Mouse (Mus musculus): ENCODE measurements around the gene Aldh9a1. TPM values are rescaled to one million over a fixed set of nuclear protein-coding genes. Genes with fewer than 3 reads are reported as not detected.

The Aldh9a1 gene
- polyA plus RNA-seq, 1 experiment, result 17.6 TPM

DNA sequence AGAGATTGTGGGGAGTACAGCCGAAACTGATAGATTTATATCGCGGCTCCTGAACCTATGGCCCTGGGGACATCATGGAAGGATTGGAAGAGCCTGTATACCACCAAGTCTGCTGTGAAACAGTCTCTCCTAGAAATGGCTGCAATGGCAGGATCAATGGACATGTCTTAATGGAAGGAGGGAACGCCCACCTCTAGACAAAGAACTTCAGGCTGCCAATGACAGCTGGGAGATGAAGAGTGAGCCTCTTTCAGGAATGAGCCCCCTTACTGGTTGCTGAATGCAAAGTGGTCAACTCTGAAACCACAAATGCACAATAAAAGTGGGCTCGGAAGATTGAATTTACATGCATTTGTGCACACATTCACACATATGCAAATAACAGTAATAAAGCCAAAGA, 33.0 kb downstream of the Aldh9a1 start:
- H3K4me3 ChIP-seq, result no peak overlapping the region
- H3K79me2 ChIP-seq (ENCODE audit: control insufficient read depth, insufficient read depth), result no peaks in the 10 kb centered on the region
- no peak overlapping the region for H3ac ChIP-seq (ENCODE audit: control insufficient read depth, insufficient read length)
- TF ChIP-seq MAX (IDR thresholded peaks at IDR 0.05; ENCODE audit: low read depth) (no peak), E2F4 (IDR thresholded peaks at IDR 0.05; ENCODE audit: insufficient read depth) (no peak), USF1 (IDR thresholded peaks at IDR 0.05; ENCODE audit: low read depth) (no peak), MYOG (IDR thresholded peaks at IDR 0.05; ENCODE audit: control insufficient read depth in 1 of 3, insufficient read depth in 1 of 3, insufficient read length in 2 of 3, low read depth in 2 of 3) (no peak), POLR2A (IDR thresholded peaks at IDR 0.05; ENCODE audit: insufficient read length, low read depth) (no peak)
- no peak overlapping the region for H3K4me2 ChIP-seq (ENCODE audit: low read depth)
- no peaks in the 10 kb centered on the region for H3K36me3 ChIP-seq (ENCODE audit: control insufficient read depth, insufficient read depth)
- H3K27me3 ChIP-seq (ENCODE audit: control insufficient read depth, insufficient read depth, insufficient read length), result no peaks in the 10 kb centered on the region

DNA sequence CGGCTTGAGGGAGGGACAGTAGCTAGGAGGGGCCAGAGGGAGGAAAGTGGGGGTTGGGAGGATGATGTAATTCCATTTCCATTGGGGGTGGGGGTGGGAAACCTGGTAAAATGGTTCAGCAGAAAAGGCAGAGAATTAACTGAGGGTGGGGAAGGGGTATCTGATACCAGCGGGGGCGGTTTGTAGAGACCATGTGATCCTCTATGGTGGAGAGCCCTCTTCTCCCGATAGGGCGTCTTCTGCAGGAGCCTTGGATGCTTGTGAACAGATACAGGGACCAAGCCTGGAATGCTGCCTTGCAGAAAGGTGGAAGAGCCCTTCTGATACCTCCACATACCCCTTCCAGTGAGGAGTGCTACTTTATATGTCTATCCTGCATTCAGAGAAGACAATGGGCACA, 33.4 kb downstream of the Aldh9a1 start:
- TF ChIP-seq REST (IDR thresholded peaks at IDR 0.05; ENCODE audit: insufficient read depth, insufficient read length) (no peak), USF1 (IDR thresholded peaks at IDR 0.05; ENCODE audit: low read depth) (no peak), TCF3 (IDR thresholded peaks at IDR 0.05; ENCODE audit: insufficient read length, low read depth) (no peak), MYOD1 (IDR thresholded peaks at IDR 0.05; ENCODE audit: control insufficient read depth in 1 of 3, insufficient read length in 2 of 3, low read depth in 2 of 3) (no peak), CEBPB (IDR thresholded peaks at IDR 0.05; ENCODE audit: insufficient read depth, poor library complexity, severe bottlenecking) (no peak), MYOG (IDR thresholded peaks at IDR 0.05; ENCODE audit: control insufficient read depth in 1 of 3, insufficient read depth in 1 of 3, insufficient read length in 2 of 3, low read depth in 2 of 3) (no peak), POLR2A (IDR thresholded peaks at IDR 0.05; ENCODE audit: insufficient read length, low read depth) (no peak), TCF12 (IDR thresholded peaks at IDR 0.05; ENCODE audit: insufficient read depth, poor library complexity, severe bottlenecking) (no peak), POLR2AphosphoS2 (IDR thresholded peaks at IDR 0.05; ENCODE audit: insufficient read length, low read depth) (no peak), MAX (IDR thresholded peaks at IDR 0.05; ENCODE audit: low read depth) (no peak), E2F4 (IDR thresholded peaks at IDR 0.05; ENCODE audit: insufficient read depth) (no peak), SRF (IDR thresholded peaks at IDR 0.05; ENCODE audit: control insufficient read depth, insufficient read length, low read depth) (no peak)
- H3ac ChIP-seq (ENCODE audit: control insufficient read depth, insufficient read length), result no peak overlapping the region
- no peak overlapping the region for H3K4me3 ChIP-seq
- H3K36me3 ChIP-seq (ENCODE audit: control insufficient read depth, insufficient read depth), result no peaks in the 10 kb centered on the region
- no peak overlapping the region for H3K4me2 ChIP-seq (ENCODE audit: low read depth)
- H3K79me2 ChIP-seq (ENCODE audit: control insufficient read depth, insufficient read depth), result no peaks in the 10 kb centered on the region
- no peaks in the 10 kb centered on the region for H3K27me3 ChIP-seq (ENCODE audit: control insufficient read depth, insufficient read depth, insufficient read length)

DNA sequence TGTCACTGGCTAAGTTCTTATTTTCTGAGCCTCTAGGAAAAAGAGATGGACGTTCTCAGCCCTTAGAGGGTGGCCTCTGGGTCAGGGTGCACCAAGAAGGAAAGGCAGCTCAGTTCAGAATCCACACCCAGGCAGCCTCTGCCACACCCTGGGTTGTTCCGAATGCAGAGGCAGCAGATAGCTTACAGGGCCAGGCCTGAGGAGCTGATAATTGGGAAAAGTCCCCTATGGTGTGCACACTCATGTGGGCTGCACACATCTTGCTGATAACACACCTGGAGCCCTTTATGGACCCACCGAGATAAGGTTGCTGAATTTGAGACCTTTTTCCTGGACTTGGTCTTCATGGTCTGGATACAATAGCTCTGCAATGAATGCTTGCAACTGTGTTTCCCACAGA, 34.4 kb downstream of the Aldh9a1 start:
- Histone ChIP-seq H3ac (ENCODE audit: control insufficient read depth, insufficient read length) (no peak overlapping the region), H3K36me3 (ENCODE audit: control insufficient read depth, insufficient read depth) (no peaks in the 10 kb centered on the region), H3K79me2 (ENCODE audit: control insufficient read depth, insufficient read depth) (no peaks in the 10 kb centered on the region), H3K4me2 (ENCODE audit: low read depth) (no peak overlapping the region), H3K27me3 (ENCODE audit: control insufficient read depth, insufficient read depth, insufficient read length) (no peaks in the 10 kb centered on the region), H3K4me3 (no peak overlapping the region)
- TF ChIP-seq REST (IDR thresholded peaks at IDR 0.05; ENCODE audit: insufficient read depth, insufficient read length), result no peak
- TF ChIP-seq TCF12 (IDR thresholded peaks at IDR 0.05; ENCODE audit: insufficient read depth, poor library complexity, severe bottlenecking), result no peak
- no peak for TF ChIP-seq USF1 (IDR thresholded peaks at IDR 0.05; ENCODE audit: low read depth)
- TF ChIP-seq TCF3 (IDR thresholded peaks at IDR 0.05; ENCODE audit: insufficient read length, low read depth), result no peak
- peak in 1 of 3 experiments; percentile 36 for TF ChIP-seq MYOG (IDR thresholded peaks at IDR 0.05; ENCODE audit: control insufficient read depth in 1 of 3, insufficient read depth in 1 of 3, insufficient read length in 2 of 3, low read depth in 2 of 3)
- no peak for TF ChIP-seq SRF (IDR thresholded peaks at IDR 0.05; ENCODE audit: control insufficient read depth, insufficient read length, low read depth)

DNA sequence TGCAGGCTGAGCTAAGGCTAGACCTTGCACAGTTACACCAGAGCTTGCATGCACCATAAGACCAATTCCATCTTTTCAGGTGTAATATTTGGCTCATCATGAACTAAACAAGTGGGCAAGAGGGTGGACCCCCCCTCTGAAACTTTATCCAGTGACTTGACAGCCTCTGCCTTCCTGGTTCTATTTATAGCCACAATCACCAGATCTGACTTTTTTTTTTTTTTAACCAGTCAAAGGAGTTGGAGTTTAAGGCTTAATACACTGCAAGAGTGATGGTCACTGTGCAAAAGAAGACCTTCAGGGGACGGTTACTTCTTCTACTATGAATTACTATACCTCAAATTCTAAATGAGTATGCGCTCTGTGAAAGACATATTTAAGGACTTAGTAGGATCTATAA, 35.4 kb downstream of the Aldh9a1 start:
- H3K4me2 ChIP-seq (ENCODE audit: low read depth), result no peak overlapping the region
- H3K27me3 ChIP-seq (ENCODE audit: control insufficient read depth, insufficient read depth, insufficient read length), result no peaks in the 10 kb centered on the region
- H3K4me3 ChIP-seq, result no peak overlapping the region
- no peaks in the 10 kb centered on the region for H3K36me3 ChIP-seq (ENCODE audit: control insufficient read depth, insufficient read depth)
- TF ChIP-seq REST (IDR thresholded peaks at IDR 0.05; ENCODE audit: insufficient read depth, insufficient read length), result no peak
- no peaks in the 10 kb centered on the region for H3K79me2 ChIP-seq (ENCODE audit: control insufficient read depth, insufficient read depth)
- no peak overlapping the region for H3ac ChIP-seq (ENCODE audit: control insufficient read depth, insufficient read length)

DNA sequence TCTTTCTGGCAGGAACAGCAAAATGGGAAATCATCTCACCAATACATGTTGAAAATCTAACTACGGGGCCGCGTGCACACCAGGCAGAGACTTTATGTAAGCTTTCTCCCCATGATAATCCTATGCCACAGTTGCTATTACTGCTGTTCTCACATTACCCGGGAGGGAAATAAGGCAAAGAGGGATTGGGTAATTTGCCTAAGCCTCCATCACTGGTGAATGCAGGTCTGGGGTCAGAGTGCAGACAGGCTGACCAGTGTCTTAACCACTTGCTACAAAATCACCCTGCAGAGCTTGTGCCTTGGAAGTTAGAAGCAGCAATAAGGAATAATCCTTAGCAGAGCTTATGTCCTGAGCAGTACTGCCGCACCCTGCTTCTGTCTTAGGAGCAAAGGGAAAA, 35.8 kb downstream of the Aldh9a1 start:
- H3K4me3 ChIP-seq, result no peak overlapping the region
- no peak overlapping the region for H3ac ChIP-seq (ENCODE audit: control insufficient read depth, insufficient read length)
- H3K79me2 ChIP-seq (ENCODE audit: control insufficient read depth, insufficient read depth), result no peaks in the 10 kb centered on the region
- H3K4me2 ChIP-seq (ENCODE audit: low read depth), result no peak overlapping the region
- no peaks in the 10 kb centered on the region for H3K36me3 ChIP-seq (ENCODE audit: control insufficient read depth, insufficient read depth)
- TF ChIP-seq TCF12 (IDR thresholded peaks at IDR 0.05; ENCODE audit: insufficient read depth, poor library complexity, severe bottlenecking) (no peak), POLR2A (IDR thresholded peaks at IDR 0.05; ENCODE audit: insufficient read length, low read depth) (no peak), MYOG (IDR thresholded peaks at IDR 0.05; ENCODE audit: control insufficient read depth in 1 of 3, insufficient read depth in 1 of 3, insufficient read length in 2 of 3, low read depth in 2 of 3) (no peak), SRF (IDR thresholded peaks at IDR 0.05; ENCODE audit: control insufficient read depth, insufficient read length, low read depth) (no peak), CEBPB (IDR thresholded peaks at IDR 0.05; ENCODE audit: insufficient read depth, poor library complexity, severe bottlenecking) (no peak)
- no peaks in the 10 kb centered on the region for H3K27me3 ChIP-seq (ENCODE audit: control insufficient read depth, insufficient read depth, insufficient read length)

DNA sequence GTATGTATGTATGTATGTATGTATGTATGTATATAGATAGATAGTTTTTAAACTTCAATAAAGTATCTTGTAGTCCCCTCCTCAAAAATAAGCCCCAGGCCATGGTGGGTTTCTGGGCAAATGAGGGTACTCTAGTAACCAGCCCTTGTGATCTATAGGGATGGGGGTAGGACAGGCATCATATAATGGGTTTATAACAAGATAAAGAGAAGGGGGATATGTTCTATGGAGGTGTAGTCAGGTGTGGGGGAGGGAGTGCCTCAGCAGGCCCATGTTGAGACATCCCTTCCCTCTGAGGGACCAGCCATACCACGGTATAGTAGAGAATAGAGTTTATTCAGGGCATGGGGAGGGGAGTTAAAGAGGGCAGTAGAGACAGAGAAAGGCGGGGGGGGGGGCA, 36.7 kb downstream of the Aldh9a1 start:
- no peaks in the 10 kb centered on the region for H3K36me3 ChIP-seq (ENCODE audit: control insufficient read depth, insufficient read depth)
- H3K4me3 ChIP-seq, result no peak overlapping the region
- no peaks in the 10 kb centered on the region for H3K79me2 ChIP-seq (ENCODE audit: control insufficient read depth, insufficient read depth)
- H3ac ChIP-seq (ENCODE audit: control insufficient read depth, insufficient read length), result no peak overlapping the region
- no peak for TF ChIP-seq POLR2AphosphoS2 (IDR thresholded peaks at IDR 0.05; ENCODE audit: insufficient read length, low read depth)
- TF ChIP-seq POLR2A (IDR thresholded peaks at IDR 0.05; ENCODE audit: insufficient read length, low read depth), result no peak
- TF ChIP-seq MYOD1 (IDR thresholded peaks at IDR 0.05; ENCODE audit: control insufficient read depth in 1 of 3, insufficient read length in 2 of 3, low read depth in 2 of 3), result no peak
- TF ChIP-seq CEBPB (IDR thresholded peaks at IDR 0.05; ENCODE audit: insufficient read depth, poor library complexity, severe bottlenecking), result no peak
- no peak for TF ChIP-seq E2F4 (IDR thresholded peaks at IDR 0.05; ENCODE audit: insufficient read depth)
- TF ChIP-seq TCF3 (IDR thresholded peaks at IDR 0.05; ENCODE audit: insufficient read length, low read depth), result no peak
- TF ChIP-seq MYOG (IDR thresholded peaks at IDR 0.05; ENCODE audit: control insufficient read depth in 1 of 3, insufficient read depth in 1 of 3, insufficient read length in 2 of 3, low read depth in 2 of 3), result no peak
- no peak for TF ChIP-seq SRF (IDR thresholded peaks at IDR 0.05; ENCODE audit: control insufficient read depth, insufficient read length, low read depth)
- no peak for TF ChIP-seq USF1 (IDR thresholded peaks at IDR 0.05; ENCODE audit: low read depth)
- no peak for TF ChIP-seq TCF12 (IDR thresholded peaks at IDR 0.05; ENCODE audit: insufficient read depth, poor library complexity, severe bottlenecking)
- TF ChIP-seq MAX (IDR thresholded peaks at IDR 0.05; ENCODE audit: low read depth), result no peak
- TF ChIP-seq REST (IDR thresholded peaks at IDR 0.05; ENCODE audit: insufficient read depth, insufficient read length), result no peak
- H3K4me2 ChIP-seq (ENCODE audit: low read depth), result no peak overlapping the region
- no peaks in the 10 kb centered on the region for H3K27me3 ChIP-seq (ENCODE audit: control insufficient read depth, insufficient read depth, insufficient read length)
